Mouse (Mus musculus): Measurements from ENCODE around the gene Vmn2r47. TPM values are rescaled to one million over a fixed set of nuclear protein-coding genes. Genes with fewer than 3 reads are reported as not detected.

Gene Vmn2r47
- polyA plus RNA-seq (2012; rRNA removed), result not detected in 2 replicates

DNA sequence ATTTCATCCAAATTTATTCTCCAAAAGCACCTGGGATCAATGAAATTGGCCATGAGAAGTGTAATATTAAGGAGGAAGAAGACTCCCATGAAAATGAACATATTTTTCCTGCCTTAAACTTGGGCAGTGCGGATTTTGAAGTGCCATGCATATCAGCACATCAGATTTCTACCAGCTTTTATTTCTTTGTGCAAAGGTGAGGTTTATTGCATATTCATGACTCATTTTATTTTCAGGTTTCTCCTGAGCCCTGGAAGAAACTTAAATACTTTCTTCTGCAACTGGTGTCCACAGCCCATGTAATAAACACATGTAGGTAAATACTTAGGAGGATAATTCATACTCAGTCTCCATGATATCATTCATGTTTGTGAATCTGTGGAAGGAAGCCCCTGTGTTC, at the start of gene Vmn2r47:
TSS of gene Vmn2r47 (minus strand) at position 101 of the 400 bp plus-strand sequence.

DNA sequence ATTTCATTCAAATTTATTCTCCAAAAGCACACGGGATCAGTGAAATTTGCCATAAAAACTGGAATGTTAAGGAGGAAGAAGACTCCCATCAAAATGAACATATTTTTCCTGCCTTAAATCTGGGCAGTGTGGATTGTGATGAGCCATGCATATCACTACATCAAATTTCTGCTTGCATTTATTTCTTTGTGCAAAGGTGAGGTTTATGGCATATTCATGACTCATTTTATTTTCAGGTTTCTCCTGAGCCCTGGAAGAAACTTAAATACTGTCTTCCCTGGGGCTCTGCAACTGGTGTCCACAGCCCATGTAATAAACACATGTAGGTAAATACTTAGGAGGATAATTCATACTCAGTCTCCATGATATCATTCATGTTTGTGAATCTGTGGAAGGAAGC, 70.7 kb downstream of the Vmn2r47 start, which contains the start of gene Vmn2r46:
TSS of gene Vmn2r46 (minus strand) at position 101 of the 400 bp plus-strand sequence.

Other genes with a start within 250 kb of the Vmn2r47 start
- not detected in 2 replicates for gene Vmn2r46, start 70.8 kb downstream of the Vmn2r47 start, polyA plus RNA-seq (2012; rRNA removed)
- not detected in 2 replicates for gene Vmn2r48, start 112.3 kb upstream of the Vmn2r47 start, polyA plus RNA-seq (2012; rRNA removed)
- not detected in 2 replicates for gene Vmn2r49, start 150.9 kb upstream of the Vmn2r47 start, polyA plus RNA-seq (2012; rRNA removed)
- gene Vmn2r50, start 212.0 kb upstream of the Vmn2r47 start, polyA plus RNA-seq (2012; rRNA removed), result not detected in 2 replicates